Mouse (Mus musculus): ENCODE measurements around the gene C1galt1c1. TPM values are rescaled to one million over a fixed set of nuclear protein-coding genes. Genes with fewer than 3 reads are reported as not detected.

Gene C1galt1c1
- polyA plus RNA-seq (2011; ENCODE audit: insufficient read depth, insufficient read length, low replicate concordance, missing spikeins): 5.8 and 8.0 TPM in 2 replicates

DNA sequence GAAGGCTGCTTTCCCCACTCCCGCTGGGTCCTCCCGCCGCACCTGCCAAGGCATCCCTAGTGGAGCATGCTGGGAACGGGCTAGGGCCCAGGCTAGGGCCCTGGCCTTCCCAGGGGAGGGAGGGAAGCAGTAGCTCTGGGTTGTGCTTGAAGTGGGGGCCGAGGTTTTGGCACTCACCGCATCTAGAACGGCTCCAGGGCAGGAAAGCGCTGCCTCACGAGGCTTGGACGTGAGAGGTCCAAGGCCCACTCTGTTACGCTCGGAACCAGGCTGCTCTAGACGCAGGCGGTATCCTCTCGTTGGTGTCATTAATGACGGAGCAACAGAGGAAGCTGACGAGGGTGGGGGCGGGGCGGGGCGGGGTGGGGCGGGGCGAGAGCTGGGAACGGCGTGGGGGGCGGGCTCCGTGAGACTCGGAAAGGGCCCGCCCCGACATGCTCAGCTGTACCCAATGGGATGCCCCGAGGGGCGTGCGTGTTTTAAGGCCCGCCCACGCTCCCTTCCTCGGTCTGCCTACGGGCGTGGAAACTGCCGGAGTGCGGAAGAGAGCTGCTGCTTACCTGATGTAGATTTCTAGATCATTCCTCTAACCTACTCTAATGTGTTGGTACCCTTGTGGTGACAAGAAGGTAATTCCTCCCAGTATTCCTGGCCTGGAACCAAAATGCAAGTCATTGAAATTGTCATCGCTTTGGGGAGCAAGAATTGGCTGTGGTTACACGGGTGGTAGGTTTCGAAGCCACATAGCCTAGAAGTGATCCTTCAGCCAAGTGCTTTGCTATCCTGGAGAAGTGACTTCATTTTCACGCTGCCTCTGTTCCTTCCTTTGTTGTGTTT, at the start of gene C1galt1c1:
Gene C1galt1c1, minus strand, starts transcription at position 287 of the 837 bp plus-strand sequence.
- WGBS: 7% methylated on average over 39 of the region's 43 CpGs
- H3K27ac ChIP-seq (ENCODE audit: control insufficient read depth, insufficient read depth, low read depth, low read length, poor library complexity): peak within 1 kb of the TSS; percentile 90
- TF ChIP-seq CTCF (IDR thresholded peaks at IDR 0.05; ENCODE audit: control insufficient read depth, insufficient read depth, low read length): no peak
- peak; percentile 48; the same call in 1 of the 2 replicates for TF ChIP-seq POLR2A (IDR thresholded peaks at IDR 0.05; ENCODE audit: borderline replicate concordance, control insufficient read depth, low read depth, low read length)
- H3K4me3 ChIP-seq (replicated peaks; ENCODE audit: control insufficient read depth, low read depth, low read length): peak within 1 kb of the TSS; percentile 90
- no peaks in the 10 kb centered on the region for H3K4me1 ChIP-seq (ENCODE audit: control insufficient read depth, insufficient read depth, low read length)

DNA sequence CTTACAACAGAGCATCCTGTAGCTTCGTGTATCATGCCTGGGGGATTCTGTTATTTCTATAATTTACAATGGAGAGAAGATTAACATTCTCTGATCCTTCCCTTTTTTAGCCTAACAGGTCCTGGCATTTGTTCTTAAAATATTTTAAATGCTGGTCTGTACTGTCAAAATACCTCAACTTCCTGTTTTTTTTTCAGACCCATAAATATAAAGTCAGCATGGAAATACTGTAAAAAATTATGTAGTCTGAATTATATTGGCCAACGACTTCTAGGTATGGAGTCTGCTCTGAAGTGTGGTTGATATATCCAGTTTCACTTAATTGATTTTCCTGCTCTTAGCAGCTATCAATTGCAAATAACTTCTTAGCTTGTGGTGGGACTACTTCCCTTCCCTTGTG, 47.1 kb upstream of the C1galt1c1 start:
- TF ChIP-seq POLR2A (IDR thresholded peaks at IDR 0.05; ENCODE audit: borderline replicate concordance, control insufficient read depth, low read depth, low read length) (no peak), CTCF (IDR thresholded peaks at IDR 0.05; ENCODE audit: control insufficient read depth, insufficient read depth, low read length) (no peak)
- no peak overlapping the region for H3K27ac ChIP-seq (ENCODE audit: control insufficient read depth, insufficient read depth, low read depth, low read length, poor library complexity)
- no peaks in the 10 kb centered on the region for H3K4me1 ChIP-seq (ENCODE audit: control insufficient read depth, insufficient read depth, low read length)
- no peak overlapping the region for H3K4me3 ChIP-seq (replicated peaks; ENCODE audit: control insufficient read depth, low read depth, low read length)
- 21% methylated on average over 2 of the region's 2 CpGs for whole genome bisulfite sequencing

DNA sequence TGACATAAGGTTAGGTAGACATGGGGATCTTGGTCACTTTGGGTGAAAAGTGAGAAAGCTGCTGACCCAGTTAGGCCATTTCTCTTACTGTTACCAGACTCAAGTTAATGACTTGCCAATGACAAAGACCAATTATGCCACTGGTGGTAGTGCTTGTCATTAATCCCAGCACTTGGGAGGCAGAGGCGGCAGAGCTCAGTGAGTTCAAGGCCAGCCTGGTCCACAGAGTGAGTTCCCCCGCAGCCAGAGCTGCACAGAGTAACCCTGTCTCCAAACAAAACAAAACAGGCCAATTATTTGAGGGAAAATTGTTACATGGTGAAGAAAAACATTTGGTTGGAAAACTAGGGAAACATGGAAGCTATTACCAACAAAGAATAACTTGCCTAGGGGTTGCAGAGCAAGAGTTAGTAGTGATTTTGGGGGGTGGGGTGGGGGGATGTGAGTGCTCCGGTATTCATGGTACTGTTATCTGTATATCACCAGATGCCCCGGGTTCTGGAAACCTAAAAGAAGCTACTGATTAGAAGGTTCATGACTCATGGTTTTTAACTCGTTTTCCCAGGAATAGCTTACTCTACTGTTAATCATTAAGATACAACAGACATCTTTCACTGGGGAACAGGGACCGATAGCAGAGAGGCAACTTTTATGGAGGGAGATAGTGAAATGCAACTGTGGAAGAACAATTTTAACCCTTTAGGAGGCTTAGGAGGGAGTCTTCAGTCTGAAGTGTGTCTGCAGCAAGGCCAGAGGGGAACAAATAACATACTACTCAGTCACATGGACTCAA, 34.4 kb upstream of the C1galt1c1 start:
- WGBS: 76% methylated on average over 6 of the region's 6 CpGs
- Histone ChIP-seq H3K4me3 (replicated peaks; ENCODE audit: control insufficient read depth, low read depth, low read length) (no peak overlapping the region), H3K27ac (ENCODE audit: control insufficient read depth, insufficient read depth, low read depth, low read length, poor library complexity) (no peak overlapping the region), H3K4me1 (ENCODE audit: control insufficient read depth, insufficient read depth, low read length) (no peaks in the 10 kb centered on the region)
- TF ChIP-seq POLR2A (IDR thresholded peaks at IDR 0.05; ENCODE audit: borderline replicate concordance, control insufficient read depth, low read depth, low read length) (no peak), CTCF (IDR thresholded peaks at IDR 0.05; ENCODE audit: control insufficient read depth, insufficient read depth, low read length) (no peak)

DNA sequence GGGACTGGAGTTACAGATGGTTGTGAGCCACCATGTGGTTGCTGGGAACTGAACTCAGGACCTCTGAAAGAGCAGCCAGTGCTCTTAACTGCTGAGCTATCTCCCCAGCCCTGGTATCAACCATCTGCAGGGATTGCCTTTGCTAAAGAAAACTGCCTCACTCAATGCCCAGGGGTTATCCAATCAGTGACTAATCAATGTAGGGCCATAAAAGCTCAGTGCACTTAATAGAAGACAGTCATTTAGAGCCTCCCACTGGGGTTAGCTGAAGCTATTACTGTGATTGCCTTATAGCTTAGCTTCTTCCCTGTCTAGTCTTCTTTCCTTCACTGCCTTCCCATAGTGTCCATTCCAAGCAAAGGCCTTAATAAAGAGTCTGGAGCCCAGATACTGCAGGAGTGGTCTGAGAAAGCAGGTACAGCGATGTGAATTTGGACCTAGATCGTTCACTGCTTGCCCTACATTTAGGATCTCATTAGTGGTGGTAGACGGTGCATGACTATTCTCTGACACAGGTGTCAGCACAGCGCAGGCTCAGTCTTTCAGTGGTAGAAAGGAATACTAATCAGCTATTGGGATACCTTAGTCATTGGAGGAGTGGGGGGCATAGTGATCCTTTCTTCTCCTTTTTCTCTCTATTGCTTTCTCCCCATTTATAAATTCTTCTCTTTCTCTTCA, 21.5 kb upstream of the C1galt1c1 start:
- H3K4me3 ChIP-seq (replicated peaks; ENCODE audit: control insufficient read depth, low read depth, low read length): no peak overlapping the region
- WGBS: 63% methylated on average over 4 of the region's 4 CpGs
- H3K4me1 ChIP-seq (ENCODE audit: control insufficient read depth, insufficient read depth, low read length): no peaks in the 10 kb centered on the region
- H3K27ac ChIP-seq (ENCODE audit: control insufficient read depth, insufficient read depth, low read depth, low read length, poor library complexity): no peak overlapping the region
- no peak for TF ChIP-seq CTCF (IDR thresholded peaks at IDR 0.05; ENCODE audit: control insufficient read depth, insufficient read depth, low read length)
- TF ChIP-seq POLR2A (IDR thresholded peaks at IDR 0.05; ENCODE audit: borderline replicate concordance, control insufficient read depth, low read depth, low read length): no peak

DNA sequence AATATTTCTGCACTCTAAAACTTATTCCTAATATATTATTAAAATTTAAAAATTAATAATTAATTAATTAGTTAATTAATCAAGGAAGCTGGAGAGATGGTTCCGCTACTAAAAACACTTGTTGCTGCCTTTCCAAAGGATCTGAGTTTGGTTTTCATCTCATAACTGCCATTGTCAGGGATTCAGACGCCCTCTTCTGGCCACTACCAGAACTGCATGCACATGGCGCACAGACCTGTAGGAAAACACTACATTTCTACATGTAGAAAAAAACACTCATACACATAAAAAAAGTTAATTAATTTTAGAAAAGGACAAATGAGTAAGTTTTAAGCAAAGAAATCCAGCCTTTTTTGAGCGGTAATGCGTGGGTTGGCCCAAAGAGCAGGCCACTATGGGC, 19.8 kb upstream of the C1galt1c1 start:
- TF ChIP-seq CTCF (IDR thresholded peaks at IDR 0.05; ENCODE audit: control insufficient read depth, insufficient read depth, low read length) (peak; percentile 54), POLR2A (IDR thresholded peaks at IDR 0.05; ENCODE audit: borderline replicate concordance, control insufficient read depth, low read depth, low read length) (no peak)
- WGBS: 76% methylated on average over 5 of the region's 5 CpGs
- Histone ChIP-seq H3K4me1 (ENCODE audit: control insufficient read depth, insufficient read depth, low read length) (no peaks in the 10 kb centered on the region), H3K4me3 (replicated peaks; ENCODE audit: control insufficient read depth, low read depth, low read length) (no peak overlapping the region), H3K27ac (ENCODE audit: control insufficient read depth, insufficient read depth, low read depth, low read length, poor library complexity) (no peak overlapping the region)

GRCm38 (mm10) chrX:38653181-38653580, 18.3 kb upstream of the C1galt1c1 start:
- Histone ChIP-seq H3K4me3 (replicated peaks; ENCODE audit: control insufficient read depth, low read depth, low read length) (no peak overlapping the region), H3K27ac (ENCODE audit: control insufficient read depth, insufficient read depth, low read depth, low read length, poor library complexity) (no peak overlapping the region), H3K4me1 (ENCODE audit: control insufficient read depth, insufficient read depth, low read length) (no peaks in the 10 kb centered on the region)
- TF ChIP-seq POLR2A (IDR thresholded peaks at IDR 0.05; ENCODE audit: borderline replicate concordance, control insufficient read depth, low read depth, low read length): no peak
- TF ChIP-seq CTCF (IDR thresholded peaks at IDR 0.05; ENCODE audit: control insufficient read depth, insufficient read depth, low read length): no peak; the same call in 1 of the 2 replicates
- WGBS: 71% methylated on average over 1 of the region's 1 CpGs

DNA sequence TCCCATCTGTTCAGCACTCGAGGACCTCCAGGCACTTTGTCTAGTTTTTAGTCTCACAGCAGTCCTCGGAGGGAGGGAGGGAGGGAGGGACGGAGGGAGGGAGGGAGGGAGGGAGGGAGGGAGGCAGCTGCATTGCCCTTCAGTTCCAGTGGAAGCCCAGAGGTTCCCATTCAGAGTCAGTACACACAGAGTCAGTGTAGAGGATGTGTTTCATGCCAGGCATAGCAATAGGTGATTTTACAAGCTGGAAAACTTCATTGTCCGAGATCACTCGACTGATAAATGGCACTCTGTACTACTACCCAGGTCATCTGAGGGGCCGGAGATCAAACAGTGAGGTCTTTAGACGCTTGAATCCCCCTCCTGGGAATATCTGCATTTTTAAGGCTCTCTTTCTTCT, 16.3 kb upstream of the C1galt1c1 start:
- Histone ChIP-seq H3K27ac (ENCODE audit: control insufficient read depth, insufficient read depth, low read depth, low read length, poor library complexity) (no peak overlapping the region), H3K4me1 (ENCODE audit: control insufficient read depth, insufficient read depth, low read length) (no peaks in the 10 kb centered on the region), H3K4me3 (replicated peaks; ENCODE audit: control insufficient read depth, low read depth, low read length) (no peak overlapping the region)
- 57% methylated on average over 5 of the region's 7 CpGs for WGBS
- TF ChIP-seq POLR2A (IDR thresholded peaks at IDR 0.05; ENCODE audit: borderline replicate concordance, control insufficient read depth, low read depth, low read length): no peak
- no peak for TF ChIP-seq CTCF (IDR thresholded peaks at IDR 0.05; ENCODE audit: control insufficient read depth, insufficient read depth, low read length)

All from bone marrow, adult 2 months (tissue).